Mouse (Mus musculus) stomach, embryonic 14.5 days (tissue): ENCODE results near the gene 1700007K13Rik. TPM values are rescaled to one million over a fixed set of nuclear protein-coding genes. Genes with fewer than 3 reads are reported as not detected.
A peak's percentile ranks its signal among the peaks of the same experiment; 100 is the strongest.

Source experiments
- ATAC-seq: fragments of 200-750 bp; cut with Nextera tagmentation; 2 replicates; pipeline ENCODE4 v1.8.0; 2017; ENCODE audit warnings: low read depth, moderate TSS enrichment; ENCODE audit not compliant: insufficient number of reproducible peaks, insufficient read depth, low FRiP score
- H3K27ac ChIP-seq: fragments of 300-500 bp; sonication (generic); 2 replicates; pipeline ENCODE4 v1.5.1; 2014; ENCODE audit warnings: mild to moderate bottlenecking, low read length, moderate library complexity, mixed read lengths
- H3K27me3 ChIP-seq: fragments of 300-500 bp; sonication (generic); 2 replicates; pipeline ENCODE4 v1.6.1; 2014; ENCODE audit warnings: low read length, control low read depth, mixed read lengths; ENCODE audit not compliant: control insufficient read depth, insufficient read depth
- H3K36me3 ChIP-seq: fragments of 300-500 bp; sonication (generic); 2 replicates; pipeline ENCODE4 v1.6.1; 2014; ENCODE audit warnings: mild to moderate bottlenecking, control low read depth, low read length, moderate library complexity, mixed read lengths; ENCODE audit not compliant: control insufficient read depth, insufficient read depth
- H3K4me1 ChIP-seq: fragments of 300-500 bp; sonication (generic); 2 replicates; pipeline ENCODE4 v1.6.1; 2014; ENCODE audit warnings: low read length, control low read depth, mixed read lengths; ENCODE audit not compliant: control insufficient read depth, insufficient read depth
- H3K4me2 ChIP-seq: fragments of 300-500 bp; sonication (generic); replicated peaks from 2 replicates; pipeline ENCODE4 v1.6.1; 2014; ENCODE audit warnings: low read depth, low read length, control low read depth
- H3K4me3 ChIP-seq: fragments of 300-500 bp; sonication (generic); 2 replicates; pipeline ENCODE4 v1.5.1; 2014; ENCODE audit warnings: low read depth, low read length, control low read depth
- H3K9ac ChIP-seq: fragments of 300-500 bp; sonication (generic); replicated peaks from 2 replicates; pipeline ENCODE4 v1.6.1; 2014; ENCODE audit warnings: low read depth, mild to moderate bottlenecking, control low read depth, low read length, moderate library complexity, mixed read lengths
- H3K9me3 ChIP-seq: fragments of 300-500 bp; sonication (generic); 2 replicates; pipeline ENCODE4 v1.6.1; 2016; ENCODE audit warnings: low read depth, low read length, control low read depth; ENCODE audit not compliant: control insufficient read depth
- WGBS: fragments of 180-500 bp; shearing (Covaris S2); extraction: QIAGEN DNeasy Blood & Tissue Kit; methylation state at CpG from one replicate; pipeline ENCODE4 v1.1.7; 2014; 5-methylcytosine and 5-hydroxymethylcytosine counted together
- polyA plus RNA-seq: library from polyadenylated mRNA; unstranded; fragments of >200 nt; fragmentation: Nextera tagmentation; extraction: Ambion mirVana; gene quantifications from 2 replicates; pipeline ENCODE4 v1.2.1, GENCODE M21; 2014

Gene 1700007K13Rik
- polyA plus RNA-seq, 1 experiment from 2014 or later = 1.4 TPM

GRCm38 (mm10) chr2:28463919-28464318, 2.2 kb downstream of the 1700007K13Rik start:
- no peak overlapping the region for H3K27ac ChIP-seq
- peaks cover under 1% of the 10 kb centered on the region; the same call in 1 of the 2 replicates for H3K36me3 ChIP-seq
- H3K9me3 ChIP-seq = no peaks in the 10 kb centered on the region
- H3K9ac ChIP-seq = no peak overlapping the region
- no peak for ATAC-seq
- H3K4me3 ChIP-seq = no peak overlapping the region
- H3K4me1 ChIP-seq = 0 out of 2 replicates have a peak, but pooled peaks cover 8% of the 10 kb centered on the region
- H3K4me2 ChIP-seq = no peak overlapping the region
- H3K27me3 ChIP-seq = no peaks in the 10 kb centered on the region
- WGBS = 56% methylated on average over 3 of the region's 3 CpGs

GRCm38 (mm10) chr2:28456616-28457015, 9.5 kb downstream of the 1700007K13Rik start:
- Histone ChIP-seq H3K4me1 (no peaks in the 10 kb centered on the region), H3K36me3 (no peaks in the 10 kb centered on the region; the same call in 1 of the 2 replicates), H3K4me2 (no peak overlapping the region), H3K27me3 (no peaks in the 10 kb centered on the region), H3K4me3 (no peak overlapping the region), H3K9ac (no peak overlapping the region), H3K9me3 (no peaks in the 10 kb centered on the region), H3K27ac (no peak overlapping the region)
- WGBS = 84% methylated on average over 1 of the region's 1 CpGs
- no peak for ATAC-seq

- 85% methylated on average over 6 of the region's 6 CpGs for WGBS
- no peaks in the 10 kb centered on the region; the same call in 1 of the 2 replicates for H3K36me3 ChIP-seq
- H3K4me3 ChIP-seq = no peak overlapping the region
These were observed 12.6 kb downstream of the 1700007K13Rik start for GRCm38 (mm10) chr2:28453539-28453938.

GRCm38 (mm10) chr2:28451663-28452062, 14.5 kb downstream of the 1700007K13Rik start:
- WGBS = 91% methylated on average over 11 of the region's 11 CpGs
- no peak for ATAC-seq
- H3K9ac ChIP-seq = no peak overlapping the region
- no peak overlapping the region for H3K27ac ChIP-seq
- H3K36me3 ChIP-seq = no peaks in the 10 kb centered on the region; the same call in 1 of the 2 replicates
- no peaks in the 10 kb centered on the region for H3K9me3 ChIP-seq
- H3K4me1 ChIP-seq = peaks cover 12% of the 10 kb centered on the region; the same call in 1 of the 2 replicates
- H3K4me3 ChIP-seq = no peak overlapping the region
- H3K27me3 ChIP-seq = no peaks in the 10 kb centered on the region
- H3K4me2 ChIP-seq = no peak overlapping the region

More at GRCm38 (mm10) chr2:28453539-28453938, 12.6 kb downstream of the 1700007K13Rik start:
- H3K4me2 ChIP-seq = no peak overlapping the region
- no peak for ATAC-seq
- no peak overlapping the region for H3K9ac ChIP-seq
- H3K4me1 ChIP-seq = no peaks in the 10 kb centered on the region
- no peaks in the 10 kb centered on the region for H3K9me3 ChIP-seq
- no peaks in the 10 kb centered on the region for H3K27me3 ChIP-seq
- no peak overlapping the region for H3K27ac ChIP-seq

GRCm38 (mm10) chr2:28447315-28447670, 18.8 kb downstream of the 1700007K13Rik start:
- H3K9me3 ChIP-seq = no peaks in the 10 kb centered on the region
- no peaks in the 10 kb centered on the region for H3K27me3 ChIP-seq
- peak overlapping the region; percentile 75 for H3K4me3 ChIP-seq
- H3K4me1 ChIP-seq = peaks cover 12% of the 10 kb centered on the region; the same call in 1 of the 2 replicates
- 6% methylated on average over 11 of the region's 11 CpGs for WGBS
- peak overlapping the region; percentile 76 for H3K27ac ChIP-seq
- peak; percentile 8; the same call in 1 of the 2 replicates for ATAC-seq
- peak overlapping the region; percentile 96 for H3K4me2 ChIP-seq
- H3K9ac ChIP-seq = peak overlapping the region; percentile 82
- H3K36me3 ChIP-seq = no peaks in the 10 kb centered on the region; the same call in 1 of the 2 replicates

- peak within 1 kb of the TSS; percentile 75 for H3K4me3 ChIP-seq
- peaks cover 12% of the 10 kb centered on the region; the same call in 1 of the 2 replicates for H3K4me1 ChIP-seq
- peak within 1 kb of the TSS; percentile 76 for H3K27ac ChIP-seq
- peak; percentile 77 for ATAC-seq
- H3K27me3 ChIP-seq = no peaks in the 10 kb centered on the region
- no peaks in the 10 kb centered on the region for H3K9me3 ChIP-seq
- H3K36me3 ChIP-seq = no peaks in the 10 kb centered on the region; the same call in 1 of the 2 replicates
- WGBS = under 1% methylated on average over 106 of the region's 118 CpGs
- H3K9ac ChIP-seq = peak within 1 kb of the TSS; percentile 82
- H3K4me2 ChIP-seq = peak within 1 kb of the TSS; percentile 96
These were observed 19.4 kb downstream of the 1700007K13Rik start, which contains the start of gene Ppp1r26 for GRCm38 (mm10) chr2:28446515-28447314. Gene Ppp1r26 (plus strand): TSS chr2:28446800.

GRCm38 (mm10) chr2:28446181-28446514, 20.0 kb downstream of the 1700007K13Rik start:
- Histone ChIP-seq H3K36me3 (no peaks in the 10 kb centered on the region), H3K27me3 (no peaks in the 10 kb centered on the region), H3K4me3 (peak overlapping the region; percentile 75), H3K9me3 (no peaks in the 10 kb centered on the region), H3K9ac (peak overlapping the region; percentile 82), H3K27ac (peak overlapping the region; percentile 76; the same call in 1 of the 2 replicates), H3K4me1 (peaks cover 12% of the 10 kb centered on the region; the same call in 1 of the 2 replicates), H3K4me2 (peak overlapping the region; percentile 96)
- 9% methylated on average over 5 of the region's 5 CpGs for WGBS
- ATAC-seq = no peak

GRCm38 (mm10) chr2:28445082-28445481, 21.1 kb downstream of the 1700007K13Rik start:
- H3K27ac ChIP-seq = no peak overlapping the region
- peaks cover 12% of the 10 kb centered on the region; the same call in 1 of the 2 replicates for H3K4me1 ChIP-seq
- no peaks in the 10 kb centered on the region for H3K9me3 ChIP-seq
- ATAC-seq = no peak
- 85% methylated on average over 4 of the region's 4 CpGs for WGBS
- H3K4me3 ChIP-seq = no peak overlapping the region
- no peak overlapping the region for H3K9ac ChIP-seq
- H3K36me3 ChIP-seq = no peaks in the 10 kb centered on the region
- no peak overlapping the region for H3K4me2 ChIP-seq
- no peaks in the 10 kb centered on the region for H3K27me3 ChIP-seq
